In the genomic region with DNA sequence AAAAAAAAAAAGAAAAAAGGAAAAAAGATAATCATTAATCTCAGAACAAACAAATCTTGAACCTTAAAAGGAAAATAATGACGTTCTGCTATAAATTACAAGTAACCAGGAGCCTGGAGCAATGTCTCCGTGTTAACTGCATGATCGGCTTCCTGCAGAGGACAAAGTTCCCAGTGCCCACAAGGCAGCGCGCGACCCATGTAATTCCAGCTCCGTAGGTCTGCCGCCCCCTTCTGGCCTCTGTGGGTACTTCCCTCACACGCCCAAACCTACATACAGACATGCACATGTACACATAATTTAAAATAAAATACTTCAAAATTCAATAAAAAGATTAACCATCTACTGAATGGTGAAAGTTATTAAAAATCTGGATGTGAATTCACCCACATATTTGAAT, we compare ENCODE assay signal across 7 mouse cellular contexts. TPM values are rescaled to one million over a fixed set of nuclear protein-coding genes. Genes with fewer than 3 reads are reported as not detected.
DNase-seq lines count a peak whose midpoint lies in the region; ATAC-seq and TF ChIP-seq lines count a peak whose summit lies in the region.

No protein-coding gene starts in this region.

- ATAC-seq in lung, embryonic 14.5 days (ENCODE audit: insufficient read depth) = no peak

- H3K4me3 ChIP-seq in lung, embryonic 14.5 days (ENCODE audit: low read depth, low read length) = no peak overlapping the region
- no peak overlapping the region for H3K4me3 ChIP-seq in bone marrow, adult 2 months (replicated peaks; ENCODE audit: control insufficient read depth, low read depth, low read length)

- TF ChIP-seq CTCF in lung, embryonic 14.5 days (IDR thresholded peaks at IDR 0.05; ENCODE audit: low read depth) = peak; percentile 56
- TF ChIP-seq CTCF in bone marrow, adult 2 months (IDR thresholded peaks at IDR 0.05; ENCODE audit: control insufficient read depth, insufficient read depth, low read length) = peak; percentile 41; the same call in 1 of the 2 replicates

- no peak overlapping the region for H3K9ac ChIP-seq in lung, embryonic 14.5 days

- no peak overlapping the region for H3K27ac ChIP-seq in lung, embryonic 14.5 days (ENCODE audit: low read depth)
- H3K27ac ChIP-seq in bone marrow, adult 2 months (ENCODE audit: control insufficient read depth, insufficient read depth, low read depth, low read length, poor library complexity) = no peak overlapping the region

- WGBS in lung, embryonic 14.5 days = 53% methylated on average over 9 of the region's 9 CpGs
- WGBS in bone marrow, adult 2 months = 57% methylated on average over 9 of the region's 9 CpGs

- no peaks in the 10 kb centered on the region for H3K36me3 ChIP-seq in lung, embryonic 14.5 days (ENCODE audit: insufficient read depth)

- no peak overlapping the region for H3K4me2 ChIP-seq in lung, embryonic 14.5 days

- H3K4me1 ChIP-seq in lung, embryonic 14.5 days (ENCODE audit: insufficient read depth) = no peaks in the 10 kb centered on the region
- H3K4me1 ChIP-seq in bone marrow, adult 2 months (ENCODE audit: control insufficient read depth, insufficient read depth, low read length) = no peaks in the 10 kb centered on the region

- no peak for TF ChIP-seq POLR2A in bone marrow, adult 2 months (IDR thresholded peaks at IDR 0.05; ENCODE audit: borderline replicate concordance, control insufficient read depth, low read depth, low read length)

- no peaks in the 10 kb centered on the region for H3K9me3 ChIP-seq in lung, embryonic 14.5 days (ENCODE audit: low read depth, low read length)

- H3K27me3 ChIP-seq in lung, embryonic 14.5 days (ENCODE audit: insufficient read depth, low read length) = no peaks in the 10 kb centered on the region

- peak; percentile 18 for DNase-seq in lung, embryonic 14.5 days
- no peak for DNase-seq in lung, postnatal 10 days
- peak; percentile 59 for DNase-seq in kidney, adult 9 months
- peak; percentile 66 for DNase-seq in testis, postnatal 14 days (ENCODE audit: low spot score)
- DNase-seq in left cerebral cortex, adult 11 months (ENCODE audit: low spot score) = no peak
- no peak for DNase-seq in cerebellum, adult 9-11 months

RNA-seq across cellular contexts. Expression of a gene that starts 39.6 kb away (rescaled TPM):
- polyA plus RNA-seq in lung, embryonic 14.5 days (2014; fragmentation: Nextera tagmentation; extraction: Ambion mirVana) = 42.9 and 43.8 TPM in 2 replicates
- polyA plus RNA-seq in bone marrow, adult 2 months (2011; ENCODE audit: insufficient read depth, insufficient read length, low replicate concordance, missing spikeins) = 7.8 and 11.6 TPM in 2 replicates

Comparison
In these comparisons a context has a peak if more than half of its experiments do, and no peak if none do; other contexts are left out.
1. DNase-seq: peak in lung, embryonic 14.5 days (single experiment), kidney, adult 9 months (single experiment) and testis, postnatal 14 days (single experiment); none in lung, postnatal 10 days (single experiment), left cerebral cortex, adult 11 months (single experiment) and cerebellum, adult 9-11 months (single experiment).